Mouse (Mus musculus) myocyte (in vitro differentiated cells): Measurements from ENCODE around the gene Ecsit.

Experiments used
- CEBPB ChIP-seq: IDR thresholded peaks from 2 replicates; pipeline ENCODE4 v1.6.1; 2011; ENCODE audit warnings: mild to moderate bottlenecking, moderate library complexity; ENCODE audit not compliant: poor library complexity, insufficient read depth, severe bottlenecking
- E2F4 ChIP-seq: IDR thresholded peaks from one replicate; pipeline ENCODE4 v1.6.1; 2011; ENCODE audit warnings: mild to moderate bottlenecking, control low read depth, moderate library complexity; ENCODE audit not compliant: insufficient read depth
- MAX ChIP-seq: IDR thresholded peaks from one replicate; pipeline ENCODE4 v1.6.1; 2011; ENCODE audit warnings: low read depth, mild to moderate bottlenecking, control low read depth
- MYOD1 ChIP-seq, 3 experiments: IDR thresholded peaks; one replicate each; pipeline ENCODE4 v1.6.1; 2011; ENCODE audit warnings: control low read depth in 2 of 3, low read depth in 2 of 3, mild to moderate bottlenecking in 2 of 3, moderate library complexity in 1 of 3; ENCODE audit not compliant: insufficient read length in 2 of 3, control insufficient read depth in 1 of 3
- MYOG ChIP-seq, 3 experiments: IDR thresholded peaks; one replicate each; pipeline ENCODE4 v1.6.1; 2011; ENCODE audit warnings: control low read depth in 2 of 3, low read depth in 2 of 3, mild to moderate bottlenecking in 2 of 3; ENCODE audit not compliant: insufficient read length in 2 of 3, control insufficient read depth in 1 of 3, insufficient read depth in 1 of 3
- POLR2A ChIP-seq: IDR thresholded peaks from one replicate; pipeline ENCODE4 v1.6.1; 2011; ENCODE audit warnings: low read depth, mild to moderate bottlenecking, control low read depth, moderate library complexity; ENCODE audit not compliant: insufficient read length
- POLR2AphosphoS2 ChIP-seq: IDR thresholded peaks from one replicate; pipeline ENCODE4 v1.6.1; 2011; ENCODE audit warnings: low read depth, control low read depth; ENCODE audit not compliant: insufficient read length
- REST ChIP-seq: IDR thresholded peaks from one replicate; pipeline ENCODE4 v1.6.1; 2011; ENCODE audit warnings: mild to moderate bottlenecking, control low read depth, moderate library complexity; ENCODE audit not compliant: insufficient read depth, insufficient read length
- SRF ChIP-seq: IDR thresholded peaks from one replicate; pipeline ENCODE4 v1.6.1; 2011; ENCODE audit warnings: low read depth; ENCODE audit not compliant: control insufficient read depth, insufficient read length
- TCF12 ChIP-seq: IDR thresholded peaks from one replicate; pipeline ENCODE4 v1.6.1; 2011; ENCODE audit warnings: mild to moderate bottlenecking, control low read depth; ENCODE audit not compliant: poor library complexity, insufficient read depth, severe bottlenecking
- USF1 ChIP-seq: IDR thresholded peaks from one replicate; pipeline ENCODE4 v1.6.1; 2011; ENCODE audit warnings: low read depth, mild to moderate bottlenecking, control low read depth, moderate library complexity

DNA sequence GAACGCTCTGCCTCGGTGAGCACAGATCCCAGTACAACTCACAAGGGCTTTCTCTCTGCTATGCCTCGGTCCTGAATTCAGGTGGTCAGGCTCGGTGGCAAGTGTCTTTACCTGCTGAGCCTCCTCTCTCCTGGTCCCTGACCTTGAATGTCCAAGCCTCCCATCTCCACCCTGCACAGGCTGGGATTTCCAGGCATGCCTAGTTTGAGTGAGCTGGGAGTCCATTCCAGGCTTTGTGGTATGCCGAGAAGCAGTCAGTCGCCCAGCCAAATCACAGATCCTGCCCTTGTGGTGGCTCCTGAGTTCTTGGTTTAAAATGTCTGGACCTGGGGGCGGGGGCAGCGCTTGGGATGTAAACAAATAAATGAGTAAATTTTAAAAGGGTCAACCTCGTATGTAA is 37.9 kb downstream of the Ecsit start:
- TF ChIP-seq POLR2AphosphoS2, result no peak
- TF ChIP-seq POLR2A, result no peak
- TF ChIP-seq MAX, result no peak
- no peak for TF ChIP-seq REST
- TF ChIP-seq USF1, result no peak
- TF ChIP-seq CEBPB, result no peak
- no peak for TF ChIP-seq E2F4
- no peak for TF ChIP-seq TCF12
- TF ChIP-seq SRF, result no peak
- no peak for TF ChIP-seq MYOD1 (IDR thresholded peaks at IDR 0.05; ENCODE audit: control insufficient read depth in 1 of 3, insufficient read length in 2 of 3, low read depth in 2 of 3)
- TF ChIP-seq MYOG (IDR thresholded peaks at IDR 0.05; ENCODE audit: control insufficient read depth in 1 of 3, insufficient read depth in 1 of 3, insufficient read length in 2 of 3, low read depth in 2 of 3), result no peak
